Mouse (Mus musculus): ENCODE measurements around the gene Gpc5. TPM values are rescaled to one million over a fixed set of nuclear protein-coding genes. Genes with fewer than 3 reads are reported as not detected.
A peak's percentile ranks its signal among the peaks of the same experiment; 100 is the strongest.

Gpc5 gene
- polyA plus RNA-seq (2015; fragmentation: Nextera tagmentation; extraction: Ambion mirVana) = 2.0 and 2.2 TPM in 2 replicates

DNA sequence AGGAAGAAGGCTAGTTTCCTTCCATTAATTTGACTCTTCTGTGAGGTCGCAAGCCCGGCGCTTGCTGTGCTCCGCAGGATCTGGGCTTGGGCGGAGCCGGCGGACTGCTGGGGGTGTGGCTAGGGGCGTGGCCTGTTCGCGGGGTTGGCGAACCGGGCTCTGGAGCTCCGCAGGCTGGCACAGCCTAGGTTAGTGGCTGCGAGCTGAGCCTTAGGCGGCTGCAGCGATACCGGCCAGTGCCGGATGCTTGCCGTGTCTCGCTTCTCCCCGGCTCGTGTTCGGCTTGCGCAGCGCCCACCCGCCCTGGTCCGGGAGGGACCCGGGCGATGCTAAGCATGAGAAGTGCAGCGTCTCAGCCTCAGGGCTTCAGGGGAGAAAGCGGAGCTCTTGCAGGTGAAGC, at the start of gene Gpc5:
TSS of gene Gpc5 (plus strand) at position 135 of the 400 bp plus-strand sequence.
- Histone ChIP-seq H3K4me1 (peaks cover 12% of the 10 kb centered on the region), H3K9me3 (no peaks in the 10 kb centered on the region), H3K36me3 (no peaks in the 10 kb centered on the region), H3K9ac (peak within 1 kb of the TSS; percentile 67), H3K4me3 (peak within 1 kb of the TSS; percentile 69), H3K27me3 (peaks cover 42% of the 10 kb centered on the region), H3K27ac (peak within 1 kb of the TSS; percentile 10; the same call in 1 of the 2 replicates), H3K4me2 (replicated peaks) (peak within 1 kb of the TSS; percentile 97)
- ATAC-seq (ENCODE audit: low FRiP score, low read depth) = peak; percentile 99
- under 1% methylated on average over 26 of the region's 31 CpGs for WGBS

DNA sequence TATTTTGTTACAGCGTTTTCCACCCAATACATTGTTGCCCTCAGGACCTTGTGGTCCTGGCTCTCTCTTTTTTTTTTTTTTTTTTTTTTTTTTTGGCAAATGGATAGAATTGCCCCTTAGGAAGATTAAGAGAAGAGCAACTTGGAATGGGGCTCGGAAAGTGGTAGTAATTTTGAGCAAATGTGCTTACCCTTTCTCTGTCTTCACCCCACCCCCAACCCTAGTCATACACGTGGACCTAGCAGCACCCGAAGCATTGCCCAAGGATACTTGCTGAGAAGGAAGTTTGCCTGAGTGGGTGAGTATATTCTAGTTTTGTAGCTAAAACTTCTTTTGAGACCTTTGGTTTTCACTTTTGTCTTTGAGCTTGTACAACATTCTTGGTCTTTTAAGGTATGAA, 49.4 kb upstream of the Gpc5 start:
- Histone ChIP-seq H3K27ac (no peak overlapping the region), H3K9ac (peak overlapping the region; percentile 99), H3K4me1 (peaks cover 26% of the 10 kb centered on the region), H3K27me3 (0 out of 2 replicates have a peak, but pooled peaks cover 4% of the 10 kb centered on the region), H3K9me3 (no peaks in the 10 kb centered on the region), H3K4me3 (peak overlapping the region; percentile 82), H3K36me3 (peaks cover 45% of the 10 kb centered on the region), H3K4me2 (replicated peaks) (peak overlapping the region; percentile 75)
- WGBS = 0% methylated on average over 4 of the region's 4 CpGs
- ATAC-seq (ENCODE audit: low FRiP score, low read depth) = no peak

DNA sequence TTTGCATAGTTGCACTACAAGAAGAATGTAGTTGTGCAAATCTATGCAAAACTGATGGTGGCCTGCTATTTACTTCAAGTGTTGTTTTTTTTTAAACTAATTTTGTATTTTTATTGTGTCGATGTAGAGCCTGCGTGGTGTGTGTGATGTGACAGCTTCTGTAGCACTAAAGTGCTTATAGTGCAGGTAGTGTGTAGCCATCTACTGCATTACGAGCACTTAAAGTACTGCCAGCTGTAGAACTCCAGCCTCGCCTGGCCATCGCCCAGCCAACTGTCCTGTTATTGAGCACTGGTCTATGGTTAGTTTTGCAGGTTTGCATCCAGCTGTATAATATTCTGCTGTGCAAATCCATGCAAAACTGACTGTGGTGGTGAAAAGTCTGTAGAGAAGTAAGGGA, 48.0 kb upstream of the Gpc5 start:
- Histone ChIP-seq H3K36me3 (peaks cover 52% of the 10 kb centered on the region), H3K4me3 (0 out of 2 replicates have a peak overlapping the region, but pooled peaks have one; percentile 82)

DNA sequence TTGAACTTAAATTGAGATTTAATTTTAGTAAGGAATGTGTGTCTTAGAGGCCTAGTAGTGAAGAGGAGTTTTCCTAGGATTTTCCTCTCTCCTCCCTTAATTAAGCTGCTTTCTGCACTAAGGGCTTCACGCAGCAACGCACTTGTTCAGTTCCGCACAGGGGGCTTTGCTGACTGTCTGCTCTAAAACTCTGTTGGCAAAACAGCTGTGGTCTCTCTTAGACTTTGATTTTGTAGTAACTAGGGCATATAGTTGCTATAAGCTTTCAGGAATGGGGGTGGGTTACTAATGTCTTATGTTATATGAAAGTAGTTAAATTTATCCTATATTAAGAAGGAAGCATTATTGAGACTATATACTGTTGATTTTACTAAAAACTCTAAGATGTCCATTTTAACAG, 46.3 kb upstream of the Gpc5 start:
- no peak for ATAC-seq (ENCODE audit: low FRiP score, low read depth)
- H3K36me3 ChIP-seq = peaks cover 52% of the 10 kb centered on the region
- 83% methylated on average over 3 of the region's 3 CpGs for WGBS

More for the DNA sequence above, 48.0 kb upstream of the Gpc5 start:
- 77% methylated on average over 5 of the region's 5 CpGs for WGBS
- Histone ChIP-seq H3K4me1 (peaks cover 26% of the 10 kb centered on the region), H3K9ac (no peak overlapping the region), H3K9me3 (no peaks in the 10 kb centered on the region), H3K27ac (no peak overlapping the region), H3K27me3 (no peaks in the 10 kb centered on the region), H3K4me2 (replicated peaks) (peak overlapping the region; percentile 75; the same call in 1 of the 2 replicates)
- no peak for ATAC-seq (ENCODE audit: low FRiP score, low read depth)

DNA sequence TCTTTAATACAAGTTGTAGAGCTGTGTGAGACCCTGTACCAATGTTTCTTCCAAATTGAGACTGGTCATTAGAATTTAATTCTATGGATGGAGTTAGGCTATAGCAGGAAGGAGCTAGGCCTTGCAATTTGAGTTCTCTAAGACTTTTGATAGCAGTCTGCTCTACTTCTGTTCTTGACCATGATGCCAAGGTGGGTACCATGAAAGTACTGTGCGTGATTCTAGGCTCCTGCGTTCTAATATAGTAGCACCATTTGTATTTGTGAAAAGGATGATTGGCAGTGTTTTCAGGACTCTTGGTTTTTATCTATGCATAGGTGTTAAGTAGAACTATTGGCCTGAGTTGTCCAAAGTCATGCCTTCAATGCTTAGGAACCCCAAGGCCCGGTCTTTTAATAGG, 44.7 kb upstream of the Gpc5 start:
- Histone ChIP-seq H3K9me3 (no peaks in the 10 kb centered on the region), H3K4me2 (replicated peaks) (no peak overlapping the region), H3K36me3 (peaks cover 52% of the 10 kb centered on the region), H3K4me1 (peaks cover 26% of the 10 kb centered on the region), H3K4me3 (no peak overlapping the region), H3K27me3 (no peaks in the 10 kb centered on the region), H3K27ac (no peak overlapping the region), H3K9ac (no peak overlapping the region)
- 86% methylated on average over 3 of the region's 3 CpGs for WGBS
- ATAC-seq (ENCODE audit: low FRiP score, low read depth) = no peak

More for the DNA sequence above, 46.3 kb upstream of the Gpc5 start:
- no peaks in the 10 kb centered on the region for H3K27me3 ChIP-seq
- H3K9me3 ChIP-seq = no peaks in the 10 kb centered on the region
- peaks cover 26% of the 10 kb centered on the region for H3K4me1 ChIP-seq
- H3K27ac ChIP-seq = no peak overlapping the region
- H3K4me2 ChIP-seq (replicated peaks) = no peak overlapping the region
- no peak overlapping the region for H3K9ac ChIP-seq
- H3K4me3 ChIP-seq = no peak overlapping the region

DNA sequence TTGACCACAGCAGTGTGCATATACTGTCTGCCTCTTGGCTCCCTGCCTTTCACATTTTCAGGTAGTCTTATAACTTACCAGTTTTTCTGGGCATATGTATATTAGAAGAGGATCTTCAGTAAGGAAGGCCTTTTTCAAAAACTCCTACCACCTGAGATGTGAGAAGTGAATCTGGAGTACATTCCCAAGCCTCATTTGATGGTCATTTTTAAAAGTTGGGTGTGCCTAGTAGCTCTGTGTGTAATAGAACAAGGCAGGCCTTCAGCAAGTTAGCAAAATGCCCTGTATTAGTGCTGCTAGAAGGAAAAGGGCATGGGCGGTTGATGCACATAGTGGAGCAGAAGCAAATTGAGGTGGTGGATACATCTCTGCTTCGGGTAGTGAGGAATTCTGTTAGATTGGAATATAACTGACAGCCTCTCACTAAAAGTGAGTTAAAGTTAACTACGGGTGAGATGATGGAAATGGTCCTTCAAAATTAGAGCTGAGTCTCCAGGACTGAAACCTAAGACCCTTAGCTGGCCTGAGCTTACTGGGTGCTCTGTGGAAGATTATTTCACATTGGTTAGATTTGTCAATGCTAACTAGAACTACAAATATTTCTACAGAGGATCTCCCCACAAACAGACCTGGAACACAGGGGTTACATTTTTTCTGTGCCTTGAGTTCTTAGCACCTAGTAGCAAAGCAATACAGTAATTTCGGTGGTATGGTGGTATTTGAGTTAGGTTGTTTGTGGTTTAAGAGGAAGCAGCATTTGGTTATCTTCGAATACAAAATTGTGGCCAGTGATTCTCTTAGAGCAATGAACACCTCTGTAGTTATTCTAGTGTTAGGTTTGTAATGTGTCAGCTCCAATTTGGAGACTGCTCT, 43.8 kb upstream of the Gpc5 start:
- Histone ChIP-seq H3K9ac (no peak overlapping the region), H3K9me3 (no peaks in the 10 kb centered on the region), H3K4me2 (replicated peaks) (no peak overlapping the region), H3K36me3 (peaks cover 49% of the 10 kb centered on the region), H3K27ac (no peak overlapping the region), H3K27me3 (no peaks in the 10 kb centered on the region), H3K4me1 (peaks cover 19% of the 10 kb centered on the region), H3K4me3 (no peak overlapping the region)
- 54% methylated on average over 5 of the region's 5 CpGs for WGBS
- no peak for ATAC-seq (ENCODE audit: low FRiP score, low read depth)

DNA sequence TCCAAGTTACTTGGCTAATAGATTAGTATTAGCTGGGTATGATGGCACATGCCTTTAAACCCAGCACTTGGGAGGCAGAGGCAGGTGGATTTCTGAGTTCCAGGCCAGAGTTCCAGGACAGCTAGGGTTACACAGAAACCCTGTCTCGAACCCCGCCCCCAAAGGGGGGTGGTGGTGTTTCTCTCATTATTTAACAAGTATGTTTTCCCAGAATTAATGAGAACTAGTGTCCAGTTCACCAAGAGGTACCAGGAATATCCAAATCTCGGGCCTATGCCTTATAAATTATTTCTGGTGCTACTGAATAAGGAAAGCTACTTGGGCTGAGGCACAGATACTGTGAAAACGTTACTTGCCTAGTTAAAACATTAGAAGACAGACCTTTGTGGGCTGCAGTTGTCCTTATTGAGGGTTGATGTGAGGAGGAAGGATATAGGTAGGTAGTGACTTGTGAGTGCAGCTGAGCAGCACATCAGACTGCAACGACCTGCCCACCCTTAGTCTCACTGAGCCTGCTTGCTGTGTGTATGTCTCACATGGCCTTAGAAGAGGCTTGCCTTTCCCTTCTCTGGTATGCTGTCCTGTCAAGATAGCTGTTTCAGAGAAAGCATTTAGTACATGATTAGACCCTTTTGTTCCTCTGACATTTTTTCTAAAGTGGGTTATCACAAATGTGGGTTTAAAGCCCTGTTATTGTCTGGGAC, 43.0 kb upstream of the Gpc5 start:
- Histone ChIP-seq H3K9me3 (no peaks in the 10 kb centered on the region), H3K4me3 (no peak overlapping the region), H3K27ac (no peak overlapping the region), H3K4me2 (replicated peaks) (no peak overlapping the region), H3K4me1 (peaks cover 11% of the 10 kb centered on the region), H3K36me3 (peaks cover 41% of the 10 kb centered on the region), H3K27me3 (no peaks in the 10 kb centered on the region), H3K9ac (no peak overlapping the region)
- WGBS = 27% methylated on average over 5 of the region's 5 CpGs
- ATAC-seq (ENCODE audit: low FRiP score, low read depth) = peak; percentile 63; the same call in 1 of the 2 replicates

DNA sequence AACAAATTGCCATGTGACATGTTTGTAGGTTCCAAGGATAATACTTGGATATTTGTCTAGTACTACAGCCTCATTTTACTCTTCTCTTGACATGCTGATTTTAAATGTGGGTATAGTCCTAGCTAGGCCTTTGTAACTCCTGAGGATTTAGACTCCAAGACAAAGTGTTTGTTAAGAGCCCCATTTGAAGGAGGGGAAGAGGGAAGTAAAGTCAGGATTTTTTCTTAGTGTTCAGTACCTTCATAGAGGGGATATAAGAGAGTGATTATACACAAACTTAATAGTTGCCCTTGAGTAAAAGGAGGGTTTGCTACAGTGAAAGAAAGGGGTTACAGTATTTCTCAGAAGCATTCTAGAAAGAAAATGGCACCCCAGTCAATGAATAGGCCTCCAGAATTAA, 42.2 kb upstream of the Gpc5 start:
- no peaks in the 10 kb centered on the region for H3K9me3 ChIP-seq
- H3K4me3 ChIP-seq = no peak overlapping the region
- no peak for ATAC-seq (ENCODE audit: low FRiP score, low read depth)
- H3K9ac ChIP-seq = no peak overlapping the region
- H3K36me3 ChIP-seq = peaks cover 33% of the 10 kb centered on the region
- no peaks in the 10 kb centered on the region for H3K27me3 ChIP-seq
- H3K4me1 ChIP-seq = peaks cover 4% of the 10 kb centered on the region; the same call in 1 of the 2 replicates
- H3K27ac ChIP-seq = no peak overlapping the region
- H3K4me2 ChIP-seq (replicated peaks) = no peak overlapping the region

DNA sequence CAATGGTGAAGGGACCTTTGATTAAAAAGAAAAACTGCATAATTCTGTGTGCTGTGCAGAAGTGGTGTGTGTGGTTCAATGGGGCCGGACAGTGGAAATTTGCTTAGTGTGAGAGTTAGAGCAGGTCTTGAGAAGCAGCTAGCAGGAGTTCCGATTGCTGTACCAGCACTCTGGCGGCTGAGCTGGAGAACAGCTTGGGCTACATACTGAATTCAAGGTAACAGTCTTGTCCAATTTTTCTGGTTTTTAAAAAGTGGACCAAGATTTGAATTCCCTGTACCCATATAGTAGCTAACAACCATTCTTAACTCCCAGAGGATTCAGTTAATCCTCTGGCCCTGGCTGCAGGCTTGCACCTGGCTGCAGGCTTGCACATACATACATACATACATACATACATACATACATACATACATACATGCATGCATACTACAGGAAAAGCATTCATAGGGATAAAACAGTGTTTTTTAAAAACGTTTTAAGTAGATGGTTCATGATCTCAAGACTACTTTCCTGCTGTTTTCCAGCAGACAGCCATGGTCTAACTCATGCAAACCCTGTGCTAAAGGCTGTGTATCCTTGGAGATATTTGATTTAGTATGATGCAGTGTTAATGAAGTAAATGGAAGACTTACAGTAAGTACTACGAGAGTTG, 40.8 kb upstream of the Gpc5 start:
- H3K4me1 ChIP-seq = 0 out of 2 replicates have a peak, but pooled peaks cover under 1% of the 10 kb centered on the region
- ATAC-seq (ENCODE audit: low FRiP score, low read depth) = no peak
- H3K4me2 ChIP-seq (replicated peaks) = no peak overlapping the region
- H3K27ac ChIP-seq = no peak overlapping the region
- 75% methylated on average over 5 of the region's 5 CpGs for WGBS
- H3K9me3 ChIP-seq = no peaks in the 10 kb centered on the region
- H3K9ac ChIP-seq = no peak overlapping the region
- H3K36me3 ChIP-seq = peaks cover 19% of the 10 kb centered on the region
- no peak overlapping the region for H3K4me3 ChIP-seq
- H3K27me3 ChIP-seq = no peaks in the 10 kb centered on the region

DNA sequence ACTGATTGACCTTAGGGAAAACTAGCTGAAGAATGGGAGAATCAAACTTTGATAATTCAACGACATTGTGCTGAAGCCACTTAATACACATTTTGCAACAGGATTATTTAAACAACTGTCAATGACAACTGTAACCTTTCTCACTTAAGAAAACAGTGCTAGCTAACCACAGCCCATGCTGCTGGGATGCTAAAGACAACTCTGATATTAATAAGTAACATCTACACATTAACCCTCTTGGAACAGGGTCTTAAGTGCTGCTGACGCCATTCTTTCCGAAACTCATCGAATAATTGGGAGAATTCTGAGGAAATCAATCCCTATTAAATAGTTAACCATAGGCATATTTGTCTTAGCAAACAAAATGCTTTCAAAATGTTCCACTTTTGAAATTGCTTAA, 39.6 kb upstream of the Gpc5 start:
- Histone ChIP-seq H3K9ac (no peak overlapping the region), H3K36me3 (peaks cover 10% of the 10 kb centered on the region), H3K27me3 (no peaks in the 10 kb centered on the region), H3K27ac (no peak overlapping the region), H3K4me2 (replicated peaks) (no peak overlapping the region), H3K4me1 (no peaks in the 10 kb centered on the region), H3K9me3 (no peaks in the 10 kb centered on the region), H3K4me3 (no peak overlapping the region)
- WGBS = 87% methylated on average over 4 of the region's 4 CpGs
- ATAC-seq (ENCODE audit: low FRiP score, low read depth) = no peak

DNA sequence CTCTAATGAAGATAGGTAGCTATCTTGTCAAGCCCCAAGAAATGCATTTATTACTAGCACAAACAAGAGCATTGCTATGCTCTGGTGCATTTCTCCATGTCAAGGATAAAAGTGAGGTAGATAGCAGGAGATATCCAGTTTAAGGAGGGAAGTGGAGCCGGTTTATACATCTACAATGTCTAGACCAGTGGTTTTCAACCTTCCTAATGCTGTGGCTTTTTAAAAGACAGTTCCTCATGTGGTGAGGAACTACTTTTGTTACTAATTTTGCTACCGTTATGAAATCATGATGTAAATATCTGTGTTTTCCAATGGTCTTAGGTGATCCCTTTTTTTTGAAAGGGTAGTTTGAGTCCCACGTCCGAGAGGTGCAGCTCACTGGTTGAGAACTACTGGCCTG, 37.8 kb upstream of the Gpc5 start:
- Histone ChIP-seq H3K4me2 (replicated peaks) (no peak overlapping the region), H3K4me1 (no peaks in the 10 kb centered on the region), H3K36me3 (no peaks in the 10 kb centered on the region; the same call in 1 of the 2 replicates), H3K4me3 (no peak overlapping the region), H3K27me3 (no peaks in the 10 kb centered on the region), H3K27ac (no peak overlapping the region), H3K9ac (no peak overlapping the region), H3K9me3 (no peaks in the 10 kb centered on the region)
- ATAC-seq (ENCODE audit: low FRiP score, low read depth) = no peak
- 88% methylated on average over 4 of the region's 4 CpGs for WGBS

DNA sequence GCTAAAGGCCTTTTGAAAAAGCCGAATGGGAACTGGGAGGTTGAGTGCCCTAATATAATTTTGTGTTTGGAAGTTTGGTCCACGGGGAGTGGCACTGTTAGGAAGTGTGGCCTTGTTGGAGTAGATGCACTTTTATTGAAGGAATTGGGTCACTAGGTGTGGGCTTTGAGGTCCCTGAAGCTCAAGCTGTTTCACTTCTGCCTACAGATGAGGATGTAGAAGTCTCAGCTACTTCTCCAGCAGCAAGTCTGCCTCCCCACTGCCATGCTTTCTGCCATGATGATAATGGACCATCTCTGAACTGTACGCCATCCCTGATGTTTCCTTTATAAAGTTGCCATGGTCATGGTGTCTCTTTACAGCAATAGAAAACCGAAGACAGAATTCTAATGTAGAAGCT, 34.5 kb upstream of the Gpc5 start:
- Histone ChIP-seq H3K4me2 (replicated peaks) (no peak overlapping the region), H3K4me3 (no peak overlapping the region), H3K9me3 (no peaks in the 10 kb centered on the region), H3K27me3 (no peaks in the 10 kb centered on the region), H3K27ac (no peak overlapping the region), H3K4me1 (no peaks in the 10 kb centered on the region), H3K36me3 (no peaks in the 10 kb centered on the region; the same call in 1 of the 2 replicates), H3K9ac (no peak overlapping the region)
- ATAC-seq (ENCODE audit: low FRiP score, low read depth) = no peak
- 87% methylated on average over 4 of the region's 4 CpGs for WGBS
